In genomic region chr15:95792261-95793260, GRCm38 (mm10) we compare ENCODE assay signal across 8 mouse cellular contexts. TPM values are rescaled to one million over a fixed set of nuclear protein-coding genes. Genes with fewer than 3 reads are reported as not detected.
DNase-seq lines count a peak whose midpoint lies in the region; ATAC-seq and TF ChIP-seq lines count a peak whose summit lies in the region.

No protein-coding gene starts in this region.

- 80% methylated on average over 25 of the region's 25 CpGs for WGBS in limb, embryonic 14.5 days
- WGBS in neural tube, embryonic 14.5 days = 81% methylated on average over 25 of the region's 25 CpGs

- peak overlapping the region; percentile 92 for H3K4me2 ChIP-seq in CH12.LX (ENCODE audit: insufficient read depth, low read depth, poor library complexity, severe bottlenecking)
- H3K4me2 ChIP-seq in limb, embryonic 14.5 days (replicated peaks; ENCODE audit: low read depth, low read length, severe bottlenecking) = peak overlapping the region; percentile 74
- peak overlapping the region; percentile 64; the same call in 1 of the 2 replicates for H3K4me2 ChIP-seq in neural tube, embryonic 14.5 days (ENCODE audit: low read depth, low read length)

- TF ChIP-seq POLR2A in CH12.LX (IDR thresholded peaks at IDR 0.05; ENCODE audit: low read depth, low read length) = no peak
- no peak for TF ChIP-seq POLR2A in embryonic fibroblast, embryonic 13.5 days (IDR thresholded peaks at IDR 0.05; ENCODE audit: low read depth, low read length)
- TF ChIP-seq POLR2A in limb, embryonic 14.5 days (IDR thresholded peaks at IDR 0.05; ENCODE audit: borderline replicate concordance, extremely low read depth, insufficient read depth, insufficient read length) = no peak

- H3K4me3 ChIP-seq in gastrocnemius, adult 2 months = peak overlapping the region; percentile 98
- H3K4me3 ChIP-seq in CH12.LX (replicated peaks in 1 of 3; ENCODE audit: low read depth in 2 of 3, low read length in 2 of 3, poor library complexity in 1 of 3) = peak overlapping the region; percentile 53 to 91 (median 84)
- peak overlapping the region; percentile 71 for H3K4me3 ChIP-seq in embryonic fibroblast, embryonic 13.5 days (ENCODE audit: insufficient read depth, low read length)
- peak overlapping the region; percentile 90; the same call in 1 of the 2 replicates for H3K4me3 ChIP-seq in limb, embryonic 14.5 days (replicated peaks; ENCODE audit: low read length)
- no peak overlapping the region for H3K4me3 ChIP-seq in neural tube, embryonic 14.5 days (ENCODE audit: low read depth, low read length)

- no peak for ATAC-seq in limb, embryonic 14.5 days (ENCODE audit: low FRiP score, low read depth)
- ATAC-seq in neural tube, embryonic 14.5 days (ENCODE audit: low read depth) = no peak

- peaks cover 12 to 63% of the 10 kb centered on the region in 2 experiments for H3K4me1 ChIP-seq in CH12.LX (ENCODE audit: control insufficient read depth in 1 of 2, insufficient read depth in 2 of 2)
- peaks cover 4% of the 10 kb centered on the region; the same call in 1 of the 2 replicates for H3K4me1 ChIP-seq in embryonic fibroblast, embryonic 13.5 days (ENCODE audit: control insufficient read depth, insufficient read depth, low read length)
- H3K4me1 ChIP-seq in limb, embryonic 14.5 days (ENCODE audit: control insufficient read depth, insufficient read depth, low read length) = peaks cover 23% of the 10 kb centered on the region; the same call in 1 of the 2 replicates
- peaks cover 8% of the 10 kb centered on the region; the same call in 1 of the 2 replicates for H3K4me1 ChIP-seq in neural tube, embryonic 14.5 days (ENCODE audit: control insufficient read depth, insufficient read depth, low read length)

- no peaks in the 10 kb centered on the region for H3K27me3 ChIP-seq in CH12.LX (replicated peaks)
- no peaks in the 10 kb centered on the region for H3K27me3 ChIP-seq in limb, embryonic 14.5 days (ENCODE audit: control insufficient read depth, insufficient read depth, low read length)
- no peaks in the 10 kb centered on the region; the same call in 1 of the 2 replicates for H3K27me3 ChIP-seq in neural tube, embryonic 14.5 days (ENCODE audit: control insufficient read depth, insufficient read depth, low read length)

- peaks cover 0 to 9% of the 10 kb centered on the region in 2 experiments for H3K36me3 ChIP-seq in CH12.LX (replicated peaks in 1 of 2; ENCODE audit: control insufficient read depth in 1 of 2, insufficient read depth in 1 of 2, low read length in 1 of 2)
- H3K36me3 ChIP-seq in limb, embryonic 14.5 days (ENCODE audit: control insufficient read depth, insufficient read depth, low read length) = no peaks in the 10 kb centered on the region
- H3K36me3 ChIP-seq in neural tube, embryonic 14.5 days (ENCODE audit: control insufficient read depth, insufficient read depth, low read length) = no peaks in the 10 kb centered on the region

- DNase-seq in gastrocnemius, adult 2 months = no peak
- no peak for DNase-seq in gastrocnemius, postnatal 10 days
- DNase-seq in CH12.LX (ENCODE audit: extremely low read depth) = peak; percentile 57
- DNase-seq in limb, embryonic 14.5 days (ENCODE audit: low spot score) = no peak
- no peak for DNase-seq in layer of hippocampus, adult 18-20 months (ENCODE audit: low spot score in 2 of 2)
- DNase-seq in left cerebral cortex, adult 9 months (ENCODE audit: low spot score in 2 of 2) = no peak

- in situ Hi-C loops in CH12.LX (cut with MboI; ENCODE audit: low pct_ligation_motif_present, low pct_unique_long_range_greater_than_20kb, low sequenced_read_pairs) = no loop called here

- peak; percentile 45 for TF ChIP-seq CTCF in gastrocnemius, adult 2 months (IDR thresholded peaks at IDR 0.05)
- TF ChIP-seq CTCF in CH12.LX (conservative IDR thresholded peaks at IDR 0.05 in 1 of 2, IDR thresholded peaks at IDR 0.05 in 1 of 2; ENCODE audit: low read depth in 2 of 2, low read length in 2 of 2) = peak; percentile 59 to 72
- TF ChIP-seq CTCF in embryonic fibroblast, embryonic 13.5 days (IDR thresholded peaks at IDR 0.05; ENCODE audit: borderline replicate concordance, insufficient read depth, low read length) = 0 out of 2 replicates have a peak, but pooled peaks have one; percentile 10

- no peaks in the 10 kb centered on the region for H3K9me3 ChIP-seq in CH12.LX (replicated peaks; ENCODE audit: low read length)
- H3K9me3 ChIP-seq in limb, embryonic 14.5 days (ENCODE audit: control insufficient read depth, low read length) = no peaks in the 10 kb centered on the region
- no peaks in the 10 kb centered on the region for H3K9me3 ChIP-seq in neural tube, embryonic 14.5 days (ENCODE audit: control insufficient read depth, low read length)

- intact Hi-C loops in gastrocnemius, adult 2 months (cut with DNase I) = loop anchor here (5.0 kb wide), 2 partner anchors 140 to 495 kb away; partner anchors contain the start of gene Arid2

- TF ChIP-seq RAD21 in CH12.LX (IDR thresholded peaks at IDR 0.05; ENCODE audit: low read depth, low read length) = no peak; the same call in 1 of the 2 replicates

- H3K79me2 ChIP-seq in CH12.LX (replicated peaks; ENCODE audit: control insufficient read depth, extremely low read depth, insufficient read depth, poor library complexity, severe bottlenecking) = peaks cover 40% of the 10 kb centered on the region

- H3K27ac ChIP-seq in gastrocnemius, adult 2 months = peak overlapping the region; percentile 98
- H3K27ac ChIP-seq in CH12.LX (ENCODE audit: insufficient read depth, low read depth) = peak overlapping the region; percentile 44; the same call in 1 of the 2 replicates
- peak overlapping the region; percentile 43 for H3K27ac ChIP-seq in embryonic fibroblast, embryonic 13.5 days (ENCODE audit: insufficient read depth, low read length)
- H3K27ac ChIP-seq in limb, embryonic 14.5 days (replicated peaks; ENCODE audit: low read depth, low read length) = no peak overlapping the region
- no peak overlapping the region for H3K27ac ChIP-seq in neural tube, embryonic 14.5 days (ENCODE audit: low read depth, low read length)

- dilution Hi-C loops in CH12.LX (cut with MboI; ENCODE audit: extremely low pct_ligation_motif_present, extremely low pct_unique_long_range_greater_than_20kb, low sequenced_read_pairs) = no loop called here

- TF ChIP-seq EP300 in CH12.LX (IDR thresholded peaks at IDR 0.05; ENCODE audit: low read length) = no peak

- peak overlapping the region; percentile 91 for H3K9ac ChIP-seq in CH12.LX (ENCODE audit: insufficient read depth, low read depth)
- H3K9ac ChIP-seq in limb, embryonic 14.5 days (ENCODE audit: low read depth, low read length, severe bottlenecking) = no peak overlapping the region
- H3K9ac ChIP-seq in neural tube, embryonic 14.5 days (replicated peaks; ENCODE audit: low read depth, low read length) = no peak overlapping the region

TF ChIP-seq in CH12.LX, 34 proteins besides CTCF, POLR2A, EP300 and RAD21:
- TF ChIP-seq USF1 (IDR thresholded peaks at IDR 0.05; ENCODE audit: low read depth, low read length) (no peak), MAFK (IDR thresholded peaks at IDR 0.05; ENCODE audit: insufficient replicate concordance, low read length) (no peak), BHLHE40 (IDR thresholded peaks at IDR 0.05; ENCODE audit: low read depth, low read length) (peak; percentile 63), IRF4 (IDR thresholded peaks at IDR 0.05; ENCODE audit: low read depth, low read length) (peak; percentile 69), MAZ (IDR thresholded peaks at IDR 0.05; ENCODE audit: low read depth, low read length) (0 out of 2 replicates have a peak, but pooled peaks have one; percentile 30), SMC3 (IDR thresholded peaks at IDR 0.05; ENCODE audit: low read depth, low read length) (peak; percentile 14; the same call in 1 of the 2 replicates), MXI1 (IDR thresholded peaks at IDR 0.05; ENCODE audit: low read depth, low read length) (peak; percentile 64), ZNF384 (IDR thresholded peaks at IDR 0.05; ENCODE audit: low read depth, low read length) (peak; percentile 12; the same call in 1 of the 2 replicates), ELF1 (IDR thresholded peaks at IDR 0.05; ENCODE audit: low read depth, low read length) (0 out of 2 replicates have a peak, but pooled peaks have one; percentile 20), NRF1 (IDR thresholded peaks at IDR 0.05; ENCODE audit: low read depth, low read length) (no peak), MYC (IDR thresholded peaks at IDR 0.05; ENCODE audit: low read depth, low read length) (0 out of 2 replicates have a peak, but pooled peaks have one; percentile 58), NELFE (IDR thresholded peaks at IDR 0.05; ENCODE audit: low read depth, low read length) (0 out of 2 replicates have a peak, but pooled peaks have one; percentile 24), TBP (conservative IDR thresholded peaks at IDR 0.05; ENCODE audit: low read depth, low read length) (peak; percentile 9; the same call in 1 of the 2 replicates), SIN3A (IDR thresholded peaks at IDR 0.05; ENCODE audit: low read length) (peak; percentile 65), JUN (IDR thresholded peaks at IDR 0.05; ENCODE audit: insufficient read depth, low read depth, low read length) (no peak), KAT2A (IDR thresholded peaks at IDR 0.05; ENCODE audit: insufficient replicate concordance, low read length) (no peak), RCOR1 (conservative IDR thresholded peaks at IDR 0.05; ENCODE audit: low read depth, low read length) (no peak), CHD1 (IDR thresholded peaks at IDR 0.05; ENCODE audit: low read depth, low read length) (peak; percentile 55)

RNA-seq across cellular contexts. Expression of gene Ano6, which starts 1.9 kb away (rescaled TPM):
- total RNA-seq in gastrocnemius, adult 2 months (2021) = 10 to 100 TPM; 48.6 to 51.2 TPM
- 10 to 100 TPM; 64.8 to 76.4 TPM for total RNA-seq in gastrocnemius, postnatal 10 days (2021)
- total RNA-seq in CH12.LX (2012; rRNA removed) = 18.4 and 21.3 TPM in 2 replicates
- total RNA-seq in CH12.LX (2014; rRNA removed) = 14.1 and 14.9 TPM in 2 replicates
- polyA plus RNA-seq in CH12.LX (2012; ENCODE audit: insufficient read length, low read depth) = 24.7 and 27.0 TPM in 2 replicates
- 102 and 108 TPM in 2 replicates for polyA plus RNA-seq in embryonic fibroblast, embryonic 13.5 days (2011; ENCODE audit: insufficient read length, low read depth, missing spikeins)
- polyA plus RNA-seq in limb, embryonic 14.5 days (2012; rRNA removed) = 42.1 and 46.9 TPM in 2 replicates
- 52.3 and 61.5 TPM in 2 replicates for polyA plus RNA-seq in limb, embryonic 14.5 days (2014; fragmentation: Nextera tagmentation; extraction: Ambion mirVana)
- 32.3 and 36.8 TPM in 2 replicates for polyA plus RNA-seq in neural tube, embryonic 14.5 days (2014; fragmentation: Nextera tagmentation; extraction: Ambion mirVana)
- total RNA-seq in layer of hippocampus, adult 18-20 months (2021) = 10 to 100 TPM; 20.6 to 27.4 TPM

Comparison
In these comparisons a context has a peak if more than half of its experiments do, and no peak if none do; other contexts are left out.
1. H3K27ac ChIP-seq: peak in gastrocnemius, adult 2 months (single experiment), CH12.LX (single experiment) and embryonic fibroblast, embryonic 13.5 days (single experiment); none in limb, embryonic 14.5 days (single experiment) and neural tube, embryonic 14.5 days (single experiment).
2. CTCF ChIP-seq: peak in every context shown above with its lines; median percentile 66 in CH12.LX; 45 in gastrocnemius, adult 2 months; 10 in embryonic fibroblast, embryonic 13.5 days.
3. Peak in every context shown above with its lines, with median percentiles within 50 percentile points of each other: H3K4me2 ChIP-seq.